Mouse (Mus musculus) gastrocnemius, adult 2 months (tissue): ENCODE measurements around the gene Rnasel. TPM values are rescaled to one million over a fixed set of nuclear protein-coding genes. Genes with fewer than 3 reads are reported as not detected.

Experiments
- DNase-seq: peaks from one replicate; pipeline ENCODE4 v3.0.0; 2022
- H3K27ac ChIP-seq: fragments of 200-600 bp; 2 replicates; pipeline ENCODE4 v1.8.1; 2022; ENCODE audit warnings: mild to moderate bottlenecking
- H3K4me3 ChIP-seq: fragments of 200-600 bp; 2 replicates; pipeline ENCODE4 v1.8.1; 2022; ENCODE audit warnings: mild to moderate bottlenecking, moderate library complexity
- CTCF ChIP-seq: fragments of 200-600 bp; IDR thresholded peaks from 2 replicates; pipeline ENCODE4 v1.8.1; 2022; ENCODE audit warnings: antibody characterized with exemption, mild to moderate bottlenecking, moderate library complexity
- intact Hi-C: fragments of 180-260 bp; cut with DNase I; formaldehyde crosslinking; loops from one replicate; pipeline ENCODE4 v1.15.1; 2025
- total RNA-seq, 2 experiments: library from RNA; stranded (reverse); gene quantifications; 2 replicates each; pipeline ENCODE4 v1.2.3; 2021

Gene Rnasel
- total RNA-seq, 2 experiments from 2014 or later, result 0.92 to 1.1 TPM

DNA sequence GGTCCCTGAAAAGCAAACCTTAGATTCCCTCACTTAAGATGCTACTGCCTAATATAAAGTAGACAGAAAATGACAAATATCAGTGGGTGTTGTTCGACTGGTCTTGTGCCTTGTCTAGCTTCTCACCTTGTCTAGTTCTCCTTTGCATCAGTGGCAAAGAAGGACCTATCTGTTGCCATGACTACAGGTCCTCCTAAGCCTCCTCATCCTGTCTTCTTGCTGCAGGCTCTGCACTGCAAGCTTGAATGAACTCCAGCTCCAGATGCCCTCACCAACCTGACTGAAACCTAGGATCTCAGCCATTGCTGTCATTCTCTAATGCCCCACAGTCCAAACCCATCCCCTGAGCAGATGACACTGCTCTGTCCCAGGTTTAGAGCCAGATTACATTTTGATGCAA is 31.2 kb upstream of the Rnasel start:
- DNase-seq, result no peak
- intact Hi-C loops, result no loop called here
- Histone ChIP-seq H3K27ac (no peak overlapping the region), H3K4me3 (no peak overlapping the region)
- TF ChIP-seq CTCF, result no peak

DNA sequence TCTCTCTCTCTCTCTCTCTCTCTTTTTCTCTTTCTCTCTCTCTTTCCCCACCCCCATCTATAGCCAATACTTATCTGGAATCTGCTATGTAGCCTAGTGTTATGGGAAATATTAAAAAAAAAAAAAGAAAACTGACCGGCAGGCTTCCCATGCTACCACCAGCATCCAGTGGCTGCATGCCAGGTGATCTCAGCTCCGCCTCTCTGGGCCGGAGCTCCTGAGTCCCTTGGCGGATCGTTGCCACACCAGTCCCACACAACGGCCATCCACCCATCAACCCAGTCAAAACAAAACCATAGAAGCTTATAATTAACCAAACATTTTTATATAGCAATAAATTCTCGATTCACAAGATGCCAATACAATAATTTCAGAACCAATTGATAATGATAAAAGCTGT is 28.3 kb upstream of the Rnasel start:
- Histone ChIP-seq H3K27ac (no peak overlapping the region), H3K4me3 (no peak overlapping the region)
- no peak for TF ChIP-seq CTCF
- intact Hi-C loops, result no loop called here
- DNase-seq, result no peak

DNA sequence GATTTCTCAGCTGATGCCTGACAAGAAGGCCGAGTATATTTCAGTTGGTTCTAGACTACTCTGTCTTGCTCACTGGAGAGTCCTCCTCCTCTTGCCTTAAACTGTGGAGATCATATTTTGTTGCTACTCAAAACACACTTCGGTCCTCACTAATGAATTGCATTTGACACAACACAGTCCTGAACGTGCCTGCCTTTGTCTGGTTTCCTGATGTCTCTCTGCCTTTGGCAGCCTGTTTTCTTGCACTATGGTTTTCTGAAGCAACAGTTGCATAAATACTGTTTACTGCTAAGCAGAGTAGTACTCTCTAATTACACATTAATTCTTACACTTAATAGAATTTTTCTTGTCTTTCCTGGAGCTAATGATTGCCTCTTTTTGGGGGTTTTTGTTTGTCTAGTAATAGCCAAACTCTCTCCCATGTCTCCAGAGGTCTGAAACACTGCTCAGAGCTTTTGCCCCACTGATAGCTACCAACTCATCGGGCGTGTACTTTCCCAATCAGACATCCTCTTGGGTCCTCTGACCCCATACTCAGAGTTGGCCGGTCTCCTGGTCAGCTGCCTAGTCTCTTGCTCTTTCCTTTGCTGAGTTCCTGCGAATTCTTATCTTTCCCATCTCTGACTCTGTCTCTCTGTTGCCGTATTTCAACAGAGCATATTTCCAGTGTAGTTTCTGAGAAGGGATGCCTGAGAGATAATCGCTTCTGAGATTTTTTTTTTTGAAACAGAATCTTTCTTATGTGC is 27.5 kb upstream of the Rnasel start:
- Histone ChIP-seq H3K4me3 (no peak overlapping the region), H3K27ac (no peak overlapping the region)
- TF ChIP-seq CTCF, result no peak
- DNase-seq, result no peak
- intact Hi-C loops, result no loop called here

DNA sequence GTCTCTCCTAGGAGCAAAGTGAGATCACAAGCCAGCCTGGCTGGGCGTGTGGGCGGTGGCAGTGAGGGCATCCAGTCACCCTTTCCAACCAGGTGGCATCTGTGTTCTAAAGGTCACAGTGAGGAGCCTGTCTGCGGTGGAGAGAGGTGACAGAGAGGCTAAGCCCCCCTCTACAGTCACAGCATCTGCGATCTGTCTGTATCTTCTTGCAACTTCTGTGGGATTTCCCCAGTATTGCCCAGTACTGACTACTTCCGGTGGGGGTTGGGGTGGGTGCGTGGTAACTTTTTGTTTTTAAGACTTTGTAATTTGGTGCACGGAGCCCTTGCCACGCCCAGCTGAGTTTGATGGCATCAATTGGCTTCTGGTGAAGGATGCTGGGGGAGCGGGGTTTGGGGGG is 25.8 kb upstream of the Rnasel start:
- no peak for TF ChIP-seq CTCF

DNA sequence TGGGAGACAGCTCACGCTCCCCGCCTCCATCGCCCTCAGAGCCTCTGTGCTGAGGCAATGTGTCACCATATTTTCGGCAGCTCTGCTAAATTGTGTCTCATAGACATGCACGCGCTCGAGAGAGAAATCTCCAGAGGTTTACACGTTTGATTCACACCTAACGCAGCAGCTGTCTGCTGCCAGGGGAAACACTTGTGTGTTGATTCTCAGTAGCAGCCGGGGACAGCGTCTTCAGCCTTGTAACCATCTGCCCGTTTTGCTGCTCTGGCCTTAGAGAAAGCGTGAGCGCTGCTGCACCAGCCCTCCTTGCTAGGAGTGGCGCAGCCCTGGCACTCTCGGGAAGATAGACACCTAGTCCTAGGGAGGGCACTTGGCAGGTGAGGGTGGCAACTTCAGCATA is 22.6 kb upstream of the Rnasel start:
- H3K27ac ChIP-seq, result no peak overlapping the region
- intact Hi-C loops, result no loop called here
- H3K4me3 ChIP-seq, result no peak overlapping the region
- no peak for TF ChIP-seq CTCF
- DNase-seq, result no peak

More for the DNA sequence above, 25.8 kb upstream of the Rnasel start:
- DNase-seq, result no peak
- intact Hi-C loops, result no loop called here
- Histone ChIP-seq H3K27ac (no peak overlapping the region), H3K4me3 (no peak overlapping the region)

DNA sequence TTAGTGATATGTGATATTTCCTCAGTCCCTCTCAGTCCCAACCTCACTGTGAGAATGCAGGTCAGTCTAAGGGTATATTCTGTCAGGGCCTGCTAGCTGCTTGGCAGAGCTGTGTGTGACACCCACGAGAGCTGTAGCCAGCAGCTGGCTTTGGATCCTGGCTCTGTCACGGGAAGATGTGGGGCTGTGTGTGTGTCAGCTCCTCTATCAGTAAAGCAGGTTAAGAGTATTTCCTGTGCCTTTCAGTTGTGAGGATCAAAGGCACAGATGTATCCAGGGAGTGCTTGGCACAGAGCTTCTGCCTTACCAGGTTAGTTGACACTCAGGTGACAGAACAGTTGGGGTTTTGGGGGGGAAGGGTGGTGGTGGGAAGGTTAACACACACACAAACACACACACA is 19.4 kb upstream of the Rnasel start:
- intact Hi-C loops, result no loop called here

DNA sequence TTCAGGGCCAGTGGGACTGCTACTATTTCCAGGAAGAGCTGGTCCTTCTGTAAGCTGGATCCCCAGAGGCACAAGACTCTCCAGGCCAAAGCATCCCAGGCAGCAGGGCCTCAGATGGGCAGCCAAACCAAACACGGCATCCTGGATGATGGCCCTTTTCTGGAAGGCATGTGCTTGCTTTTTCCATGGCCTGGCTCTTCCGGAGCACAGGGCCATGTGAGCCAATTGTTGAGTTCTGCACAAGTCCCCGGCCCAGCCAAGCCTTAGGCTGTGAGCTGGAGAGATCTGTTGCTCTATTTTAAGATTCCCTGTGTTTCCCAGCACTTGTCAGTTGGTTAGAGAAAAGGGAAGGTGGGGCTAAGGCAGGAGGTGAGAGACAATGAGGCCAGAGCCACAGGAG is 18.6 kb upstream of the Rnasel start:
- TF ChIP-seq CTCF, result no peak
- Histone ChIP-seq H3K27ac (peak overlapping the region; percentile 43; the same call in 1 of the 2 replicates), H3K4me3 (no peak overlapping the region)
- intact Hi-C loops, result no loop called here
- peak; percentile 63 for DNase-seq

More for the DNA sequence above, 19.4 kb upstream of the Rnasel start:
- TF ChIP-seq CTCF, result no peak
- no peak for DNase-seq
- Histone ChIP-seq H3K4me3 (no peak overlapping the region), H3K27ac (no peak overlapping the region)

DNA sequence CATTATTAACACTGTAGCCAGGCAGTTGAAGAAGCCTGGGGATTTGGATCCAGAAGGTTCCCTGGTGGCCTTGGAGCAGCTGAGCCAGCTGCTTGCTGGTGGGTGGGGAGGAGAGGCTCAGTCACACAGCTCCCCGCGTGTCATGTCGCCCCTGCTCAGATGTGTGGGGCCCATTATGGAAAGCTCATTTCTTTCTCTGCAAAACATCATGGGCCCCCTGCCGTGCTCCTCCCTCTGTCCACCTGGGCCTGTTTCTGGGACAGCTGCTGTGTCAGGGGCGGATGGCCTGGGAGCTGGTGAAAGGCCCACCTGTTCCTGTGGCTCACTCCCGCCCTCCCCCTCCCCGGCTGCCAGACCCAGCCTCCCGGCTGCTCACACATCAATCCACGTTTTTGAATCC is 16.0 kb upstream of the Rnasel start:
- no peak overlapping the region for H3K27ac ChIP-seq
- H3K4me3 ChIP-seq, result no peak overlapping the region
- intact Hi-C loops, result no loop called here
- DNase-seq, result no peak
- no peak for TF ChIP-seq CTCF

DNA sequence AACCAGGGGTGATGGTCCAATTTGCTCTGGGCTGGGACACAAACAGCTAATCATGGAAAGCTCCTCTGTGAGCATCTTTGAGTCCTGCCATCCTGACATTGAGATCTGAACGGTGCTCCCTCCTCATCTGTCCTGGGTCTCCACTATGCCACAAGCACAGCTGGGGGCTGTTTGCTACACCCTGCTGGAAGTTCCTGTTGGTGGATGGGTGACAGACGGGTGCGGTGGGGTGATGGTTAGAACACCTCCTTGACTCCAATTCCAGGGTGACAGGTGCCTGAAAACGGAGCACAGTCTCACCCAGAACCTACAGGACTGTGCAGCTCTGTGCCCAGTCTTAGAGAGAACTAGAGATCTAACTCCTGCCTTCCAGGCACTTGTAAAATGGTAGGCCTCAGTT is 14.4 kb upstream of the Rnasel start:
- no peak for DNase-seq
- H3K27ac ChIP-seq, result no peak overlapping the region
- H3K4me3 ChIP-seq, result no peak overlapping the region
- intact Hi-C loops, result no loop called here
- no peak for TF ChIP-seq CTCF

DNA sequence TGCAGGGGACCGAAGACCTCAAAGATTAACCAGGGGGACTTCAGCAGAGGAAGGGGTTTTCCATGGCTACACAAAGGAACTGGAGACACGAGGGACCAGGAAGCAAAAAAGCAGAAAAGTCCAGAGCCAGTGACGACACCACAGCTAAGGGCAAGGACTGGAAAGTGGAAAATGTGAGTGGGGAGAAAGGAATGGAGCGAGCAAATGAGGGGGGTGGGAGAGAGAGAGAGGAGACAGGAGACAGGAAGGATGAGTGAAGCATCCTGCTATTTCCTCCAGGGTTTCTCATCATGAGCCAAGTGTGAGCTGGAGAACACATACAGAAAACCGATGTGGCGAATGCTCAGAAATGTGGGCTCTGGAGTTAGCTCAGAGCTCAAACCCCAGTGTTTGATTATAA is 13.1 kb upstream of the Rnasel start:
- no peak overlapping the region for H3K27ac ChIP-seq
- no peak for DNase-seq
- intact Hi-C loops, result no loop called here

DNA sequence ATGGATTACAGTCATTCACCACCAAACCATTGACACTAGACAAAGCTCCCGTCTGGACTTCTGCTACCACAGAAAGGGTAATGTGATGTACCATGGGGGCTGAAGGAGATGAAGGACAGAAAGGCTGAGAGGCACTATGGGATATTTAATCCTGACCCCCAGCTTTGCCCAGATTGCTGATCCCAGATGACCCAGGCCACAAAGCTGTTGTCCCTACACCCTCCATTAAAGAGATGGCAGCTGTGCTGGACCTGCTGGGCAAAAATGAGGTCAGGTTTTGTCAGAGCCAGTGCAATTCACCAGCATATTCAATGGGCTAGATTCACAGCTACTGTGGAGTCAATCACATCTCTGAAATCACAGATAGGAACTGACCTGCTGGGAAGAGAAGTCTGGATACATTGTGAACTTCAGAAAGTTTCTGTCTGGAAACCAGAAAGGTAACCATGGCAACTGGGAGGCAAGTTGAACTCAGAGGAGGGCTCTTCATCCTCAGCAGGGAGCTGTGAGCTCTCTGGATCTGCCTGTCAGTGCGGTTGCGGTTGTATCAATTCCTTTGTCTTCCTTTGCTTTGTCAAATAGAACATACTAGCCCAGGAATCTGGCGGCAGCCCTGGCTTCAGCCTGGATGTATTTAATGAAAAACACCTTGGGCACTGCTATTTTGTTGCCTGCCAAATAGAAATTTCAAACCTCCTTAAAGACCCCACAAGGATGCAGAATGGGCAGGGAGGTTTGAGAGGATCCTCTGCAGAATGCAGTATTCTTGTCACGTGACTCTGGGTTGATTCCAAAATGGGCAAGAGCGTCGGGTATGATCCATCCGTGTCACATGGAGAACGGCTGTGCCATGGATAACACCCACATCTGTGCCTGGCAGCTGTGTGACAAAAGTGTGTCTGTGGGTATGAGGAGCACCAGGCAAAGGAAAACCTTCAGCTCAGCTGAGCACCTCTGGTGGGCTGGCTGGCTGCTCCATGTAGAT is 11.8 kb upstream of the Rnasel start:
- Histone ChIP-seq H3K4me3 (no peak overlapping the region), H3K27ac (no peak overlapping the region)
- no peak for TF ChIP-seq CTCF
- intact Hi-C loops, result no loop called here
- no peak for DNase-seq

More for the DNA sequence above, 13.1 kb upstream of the Rnasel start:
- no peak for TF ChIP-seq CTCF
- no peak overlapping the region for H3K4me3 ChIP-seq

DNA sequence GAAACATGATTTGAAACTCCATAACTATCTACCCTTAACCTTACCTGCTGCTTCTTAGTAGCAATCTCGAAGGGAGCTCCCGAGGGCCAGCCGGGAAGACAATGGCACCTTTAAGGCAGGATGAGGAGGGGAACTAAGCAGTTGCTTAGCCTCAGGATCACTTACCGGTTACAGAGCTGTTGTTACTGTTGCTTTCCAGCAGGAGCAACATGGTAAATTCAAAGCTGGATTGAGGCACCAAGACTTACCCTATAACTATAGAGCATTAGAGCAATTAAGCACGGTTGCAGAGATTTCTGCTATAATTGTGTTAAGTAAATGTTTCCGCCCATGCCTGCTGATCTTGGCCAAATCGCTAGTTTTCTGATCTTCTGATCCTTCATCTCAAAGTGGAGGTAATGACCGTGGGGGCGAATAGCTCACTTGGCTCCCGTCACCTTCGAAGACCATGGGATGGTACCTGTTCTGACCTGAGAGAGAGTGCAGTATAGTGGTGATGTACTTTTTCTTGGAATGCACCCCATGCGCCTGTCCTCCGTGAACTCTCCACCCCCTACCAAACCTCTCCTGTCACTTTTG is 9.7 kb upstream of the Rnasel start:
- intact Hi-C loops, result loop anchor here (5.0 kb wide), 1 partner anchor 62 kb away; no protein-coding TSS in a partner anchor
- TF ChIP-seq CTCF, result no peak
- no peak for DNase-seq
- Histone ChIP-seq H3K4me3 (peak overlapping the region; percentile 75), H3K27ac (no peak overlapping the region)

DNA sequence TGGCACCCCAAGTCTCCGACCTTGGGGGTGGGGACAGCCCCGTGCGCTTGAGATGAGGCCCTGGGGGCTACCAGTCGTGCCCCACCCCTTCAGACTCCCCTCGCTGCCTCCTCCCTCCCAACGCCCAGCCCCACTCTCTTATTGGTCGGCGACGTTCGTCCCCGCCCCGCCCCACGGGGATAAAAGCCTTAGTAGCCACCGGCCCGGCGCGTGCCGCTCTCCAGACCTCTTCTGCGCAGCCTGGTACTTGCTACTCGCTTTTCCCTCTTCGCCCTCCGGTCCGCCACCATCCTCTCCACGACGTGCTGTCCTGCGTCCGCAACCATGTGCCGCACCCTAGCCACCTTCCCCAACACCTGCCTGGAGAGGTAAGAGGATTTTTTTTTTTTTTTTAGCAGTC is 9.1 kb upstream of the Rnasel start, which contains the start of gene Rgs16:
Gene Rgs16 (plus strand): TSS at position 205 of the 400 bp plus-strand sequence.
- intact Hi-C loops, result loop anchor here (5.0 kb wide), 1 partner anchor 63 kb away; no protein-coding TSS in a partner anchor

More for the DNA sequence above, 9.1 kb upstream of the Rnasel start, which contains the start of gene Rgs16:
- peak; percentile 90 for DNase-seq
- Histone ChIP-seq H3K4me3 (peak within 1 kb of the TSS; percentile 75), H3K27ac (peak within 1 kb of the TSS; percentile 59)
- TF ChIP-seq CTCF, result no peak
